Mouse (Mus musculus) CH12.LX (cell line): ENCODE measurements around the gene Sfxn5. TPM values are rescaled to one million over a fixed set of nuclear protein-coding genes. Genes with fewer than 3 reads are reported as not detected.
A peak's percentile ranks its signal among the peaks of the same experiment; 100 is the strongest.

Experiments used
- DNase-seq: peaks from one replicate; pipeline ENCODE4 v3.0.0-alpha.2; 2013; ENCODE audit errors: extremely low read depth
- H3K27ac ChIP-seq: 2 replicates; pipeline ENCODE4 v1.5.1; 2012; ENCODE audit warnings: low read depth, mild to moderate bottlenecking, control low read depth, moderate library complexity; ENCODE audit not compliant: insufficient read depth
- H3K27me3 ChIP-seq: replicated peaks from 2 replicates; pipeline ENCODE3; 2012; ENCODE audit warnings: inconsistent platforms
- H3K36me3 ChIP-seq, 2 experiments: replicated peaks in 1 of 2; 2 replicates each; pipeline versions ENCODE3 to v1.6.1; 2012; ENCODE audit warnings: inconsistent platforms in 1 of 2, low read length in 1 of 2, mild to moderate bottlenecking in 1 of 2, mixed read lengths in 1 of 2, moderate library complexity in 1 of 2; ENCODE audit not compliant: control insufficient read depth in 1 of 2, insufficient read depth in 1 of 2
- H3K4me1 ChIP-seq, 2 experiments: 2 replicates each; pipeline ENCODE4 v1.6.1; 2012; ENCODE audit warnings: inconsistent platforms in 1 of 2, moderate library complexity in 1 of 2; ENCODE audit not compliant: insufficient read depth in 2 of 2, control insufficient read depth in 1 of 2
- H3K4me2 ChIP-seq: 2 replicates; pipeline ENCODE4 v1.6.1; 2012; ENCODE audit warnings: low read depth, mild to moderate bottlenecking, control low read depth; ENCODE audit not compliant: poor library complexity, insufficient read depth, severe bottlenecking
- H3K4me3 ChIP-seq, 3 experiments: fragments of 150-350 bp in 1 of 3; sonication (generic) in 1 of 3; replicated peaks in 1 of 3; 2 replicates each; pipeline versions ENCODE3 to v1.5.1; 2011 to 2012; ENCODE audit warnings: low read depth in 2 of 3, low read length in 2 of 3, mild to moderate bottlenecking in 2 of 3, moderate library complexity in 2 of 3, control low read depth in 1 of 3, improper control_type of control experiment in 1 of 3, inconsistent platforms in 1 of 3, mixed read lengths in 1 of 3; ENCODE audit not compliant: poor library complexity in 1 of 3
- H3K79me2 ChIP-seq: replicated peaks from 2 replicates; pipeline ENCODE4 v1.6.1; 2012; ENCODE audit warnings: mild to moderate bottlenecking, moderate library complexity; ENCODE audit not compliant: control insufficient read depth, poor library complexity, insufficient read depth, severe bottlenecking; ENCODE audit errors: extremely low read depth
- H3K9ac ChIP-seq: 2 replicates; pipeline ENCODE4 v1.6.1; 2012; ENCODE audit warnings: low read depth, mild to moderate bottlenecking, control low read depth, moderate library complexity; ENCODE audit not compliant: insufficient read depth
- H3K9me3 ChIP-seq: replicated peaks from 2 replicates; pipeline ENCODE3; 2012; ENCODE audit warnings: low read length, inconsistent platforms, mixed read lengths
- BHLHE40 ChIP-seq: IDR thresholded peaks from 2 replicates; pipeline ENCODE4 v1.6.1; 2011; ENCODE audit warnings: mild to moderate bottlenecking, low read depth, low read length, improper control_type of control experiment
- CHD1 ChIP-seq: IDR thresholded peaks from 2 replicates; pipeline ENCODE4 v1.6.1; 2012; ENCODE audit warnings: low read depth, low read length, improper control_type of control experiment, inconsistent platforms
- CHD2 ChIP-seq: IDR thresholded peaks from 2 replicates; pipeline ENCODE4 v1.6.1; 2011; ENCODE audit warnings: low read length, improper control_type of control experiment
- E2F4 ChIP-seq: IDR thresholded peaks from 2 replicates; pipeline ENCODE4 v1.6.1; 2011; ENCODE audit warnings: low read depth, low read length, improper control_type of control experiment; ENCODE audit not compliant: insufficient replicate concordance
- ELF1 ChIP-seq: IDR thresholded peaks from 2 replicates; pipeline ENCODE4 v1.6.1; 2014; ENCODE audit warnings: low read depth, mild to moderate bottlenecking, inconsistent platforms, low read length, improper control_type of control experiment
- EP300 ChIP-seq: IDR thresholded peaks from 2 replicates; pipeline ENCODE4 v1.6.1; 2011; ENCODE audit warnings: low read length, improper control_type of control experiment
- ETS1 ChIP-seq: conservative IDR thresholded peaks from 2 replicates; pipeline ENCODE4 v1.6.1; 2012; ENCODE audit warnings: low read depth, mild to moderate bottlenecking, inconsistent platforms, low read length, improper control_type of control experiment, moderate library complexity
- HCFC1 ChIP-seq: IDR thresholded peaks from 2 replicates; pipeline ENCODE4 v1.6.1; 2012; ENCODE audit warnings: low read depth, mild to moderate bottlenecking, inconsistent platforms, low read length, improper control_type of control experiment
- IRF4 ChIP-seq: IDR thresholded peaks from 2 replicates; pipeline ENCODE4 v1.6.1; 2014; ENCODE audit warnings: low read depth, mild to moderate bottlenecking, inconsistent platforms, low read length, improper control_type of control experiment
- KAT2A ChIP-seq: IDR thresholded peaks from 2 replicates; pipeline ENCODE4 v1.6.1; 2012; ENCODE audit warnings: low read length, improper control_type of control experiment, inconsistent platforms; ENCODE audit not compliant: insufficient replicate concordance
- MAZ ChIP-seq: IDR thresholded peaks from 2 replicates; pipeline ENCODE4 v1.6.1; 2012; ENCODE audit warnings: low read depth, mild to moderate bottlenecking, inconsistent platforms, low read length, improper control_type of control experiment, moderate library complexity
- MXI1 ChIP-seq: IDR thresholded peaks from 2 replicates; pipeline ENCODE4 v1.6.1; 2011; ENCODE audit warnings: mild to moderate bottlenecking, low read depth, low read length, improper control_type of control experiment
- MYC ChIP-seq: IDR thresholded peaks from 2 replicates; pipeline ENCODE4 v1.6.1; 2011; ENCODE audit warnings: low read depth, mild to moderate bottlenecking, improper control_type of control experiment, low read length
- NELFE ChIP-seq: IDR thresholded peaks from 2 replicates; pipeline ENCODE4 v1.6.1; 2011; ENCODE audit warnings: low read depth, low read length, improper control_type of control experiment
- NRF1 ChIP-seq: IDR thresholded peaks from 2 replicates; pipeline ENCODE4 v1.6.1; 2014; ENCODE audit warnings: low read depth, mild to moderate bottlenecking, inconsistent platforms, low read length, improper control_type of control experiment, moderate library complexity
- PAX5 ChIP-seq: IDR thresholded peaks from 2 replicates; pipeline ENCODE4 v1.6.1; 2012; ENCODE audit warnings: low read length, inconsistent platforms, mixed read lengths
- RAD21 ChIP-seq: IDR thresholded peaks from 2 replicates; pipeline ENCODE4 v1.6.1; 2011; ENCODE audit warnings: low read depth, mild to moderate bottlenecking, low read length, improper control_type of control experiment, moderate library complexity
- SIN3A ChIP-seq: IDR thresholded peaks from 2 replicates; pipeline ENCODE4 v1.6.1; 2012; ENCODE audit warnings: low read length, improper control_type of control experiment, inconsistent platforms
- TCF12 ChIP-seq: IDR thresholded peaks from 2 replicates; pipeline ENCODE4 v1.6.1; 2014; ENCODE audit warnings: low read depth, mild to moderate bottlenecking, inconsistent platforms, low read length, improper control_type of control experiment
- UBTF ChIP-seq: IDR thresholded peaks from 2 replicates; pipeline ENCODE4 v1.6.1; 2012; ENCODE audit warnings: low read depth, mild to moderate bottlenecking, inconsistent platforms, low read length, improper control_type of control experiment, moderate library complexity
- USF1 ChIP-seq: IDR thresholded peaks from 2 replicates; pipeline ENCODE4 v1.6.1; 2014; ENCODE audit warnings: low read depth, mild to moderate bottlenecking, inconsistent platforms, low read length, improper control_type of control experiment
- ZC3H11A ChIP-seq: IDR thresholded peaks from 2 replicates; pipeline ENCODE4 v1.6.1; 2012; ENCODE audit warnings: low read depth, mild to moderate bottlenecking, inconsistent platforms, low read length, improper control_type of control experiment
- dilution Hi-C: fragments of 300-500 bp; cut with MboI; formaldehyde crosslinking; loops from 2 replicates; pipeline ENCODE4 v1.14.3; 2020; ENCODE audit warnings: low sequenced_read_pairs; ENCODE audit not compliant: extremely low pct_unique_long_range_greater_than_20kb, extremely low pct_ligation_motif_present
- in situ Hi-C: fragments of 300-500 bp; cut with MboI; formaldehyde crosslinking; loops from 3 replicates; pipeline ENCODE4 v1.14.3; 2019; ENCODE audit warnings: low sequenced_read_pairs, low pct_ligation_motif_present, low pct_unique_long_range_greater_than_20kb, mixed read lengths
- polyA plus RNA-seq: library from polyadenylated mRNA; unstranded; fragments of >175 nt; gene quantifications from 2 replicates; pipeline ENCODE4 v1.2.1, GENCODE M21; 2012; ENCODE audit warnings: low read depth; ENCODE audit not compliant: insufficient read length
- total RNA-seq, 2 experiments: library from RNA; depleted of rRNA; stranded (reverse); fragments of 300-350 nt in 1 of 2; fragments of >200 nt in 1 of 2; gene quantifications; 2 replicates each; pipeline ENCODE4 v1.2.3; 2012 to 2014

Sfxn5 gene
- total and polyA plus RNA-seq, 3 experiments, result 0.55 to 0.93 (median 0.66) TPM

DNA sequence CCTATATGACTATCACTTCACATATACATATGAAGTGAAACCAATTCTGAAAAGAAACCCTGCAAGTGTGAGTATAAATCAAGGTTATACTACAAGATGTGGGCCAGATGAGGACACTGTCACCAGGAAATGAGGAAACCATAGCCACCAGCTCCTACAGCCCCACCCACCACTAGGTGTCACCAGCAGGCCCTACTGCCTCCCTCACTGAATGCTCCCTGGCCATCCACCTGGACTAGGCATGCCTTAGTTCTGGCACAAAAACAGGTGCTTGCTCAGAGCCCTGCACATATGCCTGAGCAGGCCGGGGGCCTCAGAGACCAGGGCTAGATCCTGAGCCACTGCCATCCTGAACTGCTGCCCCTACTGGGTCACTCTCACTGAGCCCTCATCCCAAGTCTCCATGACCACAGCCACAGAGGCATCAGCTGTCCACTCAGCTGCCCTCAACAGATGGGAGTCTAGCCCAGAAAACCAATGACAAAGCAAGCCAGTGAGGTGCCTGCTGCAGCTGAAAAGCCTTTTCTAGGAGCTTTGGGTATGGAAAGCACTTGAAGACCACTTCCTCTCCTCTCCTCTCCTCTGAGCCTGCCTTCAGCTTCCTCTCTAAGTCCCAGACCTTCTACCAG lies 6.2 kb upstream of the Sfxn5 start (continued):
- no peak for TF ChIP-seq HCFC1
- TF ChIP-seq CHD2, result no peak
- no peak for TF ChIP-seq SIN3A
- no peak for TF ChIP-seq ETS1
- TF ChIP-seq MXI1, result no peak
- TF ChIP-seq ELF1, result peak; percentile 51; the same call in 1 of the 2 replicates
- TF ChIP-seq E2F4, result no peak
- peak; percentile 37 for TF ChIP-seq RAD21
- TF ChIP-seq NRF1, result no peak
- TF ChIP-seq CHD1, result no peak
- TF ChIP-seq KAT2A, result no peak
- TF ChIP-seq MAZ, result no peak
- no peak for TF ChIP-seq BHLHE40
- TF ChIP-seq ZC3H11A, result no peak

DNA sequence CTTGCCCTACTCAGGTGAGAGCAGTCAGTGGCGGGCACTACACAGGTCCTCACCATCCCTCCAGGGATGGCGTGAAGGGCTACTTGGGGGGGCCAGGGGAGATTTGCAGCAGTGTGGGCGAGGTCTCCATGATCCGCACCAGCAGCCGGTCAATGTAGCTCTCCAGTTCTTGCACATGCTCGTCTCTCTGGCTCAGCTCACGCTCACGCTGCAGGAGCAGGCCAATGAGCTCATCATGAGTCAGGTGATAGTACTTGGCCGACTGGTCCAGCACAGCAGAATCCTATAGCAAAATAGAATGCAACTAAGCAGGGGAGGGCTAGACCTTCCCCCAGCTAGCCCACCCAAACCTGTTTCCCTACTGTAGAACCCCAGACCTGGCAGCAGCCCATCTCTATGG lies 3.7 kb upstream of the Sfxn5 start:
- no peak for DNase-seq
- in situ Hi-C loops, result no loop called here
- Histone ChIP-seq H3K27me3 (peaks cover 71% of the 10 kb centered on the region), H3K27ac (no peak overlapping the region), H3K36me3 (no peaks in the 10 kb centered on the region), H3K9ac (no peak overlapping the region), H3K79me2 (no peaks in the 10 kb centered on the region), H3K4me2 (no peak overlapping the region), H3K4me3 (no peak overlapping the region), H3K9me3 (no peaks in the 10 kb centered on the region), H3K4me1 (peaks cover 0 to 10% of the 10 kb centered on the region in 2 experiments; a peak in 2 of 4 replicates)
- dilution Hi-C loops, result no loop called here
- TF ChIP-seq IRF4 (no peak), ELF1 (no peak), NELFE (no peak), NRF1 (no peak), USF1 (no peak), EP300 (no peak), MAZ (no peak), CHD1 (no peak), ZC3H11A (no peak), ETS1 (no peak)

DNA sequence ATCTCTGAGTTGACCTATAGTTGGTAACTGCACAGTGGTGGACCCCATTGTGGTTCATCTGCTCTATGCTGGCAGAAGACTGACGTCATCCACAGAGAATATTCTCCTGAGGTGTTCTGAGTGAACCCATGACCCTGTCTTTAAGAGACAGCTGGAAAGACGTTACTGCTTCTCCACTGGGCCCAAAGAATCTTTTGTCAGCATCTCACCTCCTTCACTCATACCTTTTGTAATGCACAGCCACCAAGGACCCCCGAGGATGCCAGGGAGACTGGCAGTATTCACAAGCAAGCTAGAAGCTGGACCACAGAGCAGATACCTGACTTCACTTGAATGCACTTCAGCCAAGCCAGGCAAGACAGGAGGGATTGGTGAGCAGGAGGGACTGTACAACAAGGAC lies 2.1 kb upstream of the Sfxn5 start:
- Histone ChIP-seq H3K4me1 (peaks cover 0 to 10% of the 10 kb centered on the region in 2 experiments; a peak in 2 of 4 replicates), H3K4me2 (no peak overlapping the region), H3K36me3 (no peaks in the 10 kb centered on the region), H3K4me3 (no peak overlapping the region), H3K9me3 (no peaks in the 10 kb centered on the region), H3K9ac (no peak overlapping the region), H3K27ac (no peak overlapping the region), H3K27me3 (peaks cover 58% of the 10 kb centered on the region), H3K79me2 (no peaks in the 10 kb centered on the region)
- TF ChIP-seq IRF4 (no peak), PAX5 (no peak), TCF12 (no peak), MYC (no peak), USF1 (no peak), UBTF (no peak), RAD21 (no peak)
- in situ Hi-C loops, result no loop called here
- dilution Hi-C loops, result no loop called here
- DNase-seq, result no peak
